Mouse (Mus musculus): ENCODE data around the gene Narfl.

- TF ChIP-seq POLR2A (IDR thresholded peaks at IDR 0.05; ENCODE audit: low read depth, low read length) = no peak
- no peak for TF ChIP-seq CTCF (IDR thresholded peaks at IDR 0.05; ENCODE audit: extremely low read depth, insufficient read depth, insufficient read length, insufficient replicate concordance)
Observed at GRCm38 (mm10) chr17:25757691-25758090, 15.9 kb upstream of the Narfl start.
